Mouse (Mus musculus) E14TG2a.4 (cell line): ENCODE measurements around the gene Map1b.

Source experiments
- CTCF ChIP-seq: conservative IDR thresholded peaks from 2 replicates; pipeline ENCODE4 v1.5.1; 2014; ENCODE audit warnings: low read length
- NANOG ChIP-seq: IDR thresholded peaks from 2 replicates; pipeline ENCODE4 v1.6.1; 2014; ENCODE audit warnings: borderline replicate concordance, low read length, mixed read lengths
- POU5F1 ChIP-seq: IDR thresholded peaks from 2 replicates; pipeline ENCODE4 v1.6.1; 2014; ENCODE audit warnings: low read length, borderline replicate concordance

GRCm38 (mm10) chr13:99517836-99518235 is 1.5 kb upstream of the Map1b start:
- TF ChIP-seq CTCF (no peak), POU5F1 (no peak), NANOG (no peak)
